Mouse (Mus musculus) mouse embryonic stem cell (cell line): ENCODE data around the gene Gm43191.

ENCODE experiments used
- in situ Hi-C, 2 experiments: fragments of 300-500 bp; cut with MboI; formaldehyde crosslinking; loops; 1 replicate in 1 of 2; 3 replicates in 1 of 2; pipeline ENCODE4 v1.14.3; 2019 to 2020; ENCODE audit warnings: low sequenced_read_pairs in 2 of 2, low pct_unique_long_range_greater_than_20kb in 1 of 2, mixed read lengths in 1 of 2; ENCODE audit not compliant: unreplicated experiment in 1 of 2

The Gm43191 gene

DNA sequence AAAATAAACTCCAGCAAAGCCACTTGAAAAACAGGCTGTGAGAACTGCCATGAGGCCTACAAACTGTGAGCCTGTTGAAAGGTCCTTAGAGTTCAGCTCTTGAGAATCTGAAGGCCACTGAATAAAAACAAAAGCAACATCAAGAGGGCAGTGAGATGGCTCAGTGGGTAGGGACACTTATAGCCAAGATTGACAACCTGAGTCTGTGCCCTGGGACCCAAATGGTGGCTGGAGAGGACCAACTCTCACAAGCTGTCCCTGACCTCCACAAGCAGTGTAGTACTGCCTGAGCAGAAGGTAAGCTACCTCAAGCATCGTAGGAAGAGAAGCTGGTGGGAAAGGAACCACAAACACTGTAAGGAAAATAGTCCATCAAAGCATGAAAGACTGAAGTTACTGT, at the start of gene Gm43191:
Gene Gm43191, minus strand, starts transcription at position 101 of the 400 bp plus-strand sequence.
- in situ Hi-C loops: no loop called here

DNA sequence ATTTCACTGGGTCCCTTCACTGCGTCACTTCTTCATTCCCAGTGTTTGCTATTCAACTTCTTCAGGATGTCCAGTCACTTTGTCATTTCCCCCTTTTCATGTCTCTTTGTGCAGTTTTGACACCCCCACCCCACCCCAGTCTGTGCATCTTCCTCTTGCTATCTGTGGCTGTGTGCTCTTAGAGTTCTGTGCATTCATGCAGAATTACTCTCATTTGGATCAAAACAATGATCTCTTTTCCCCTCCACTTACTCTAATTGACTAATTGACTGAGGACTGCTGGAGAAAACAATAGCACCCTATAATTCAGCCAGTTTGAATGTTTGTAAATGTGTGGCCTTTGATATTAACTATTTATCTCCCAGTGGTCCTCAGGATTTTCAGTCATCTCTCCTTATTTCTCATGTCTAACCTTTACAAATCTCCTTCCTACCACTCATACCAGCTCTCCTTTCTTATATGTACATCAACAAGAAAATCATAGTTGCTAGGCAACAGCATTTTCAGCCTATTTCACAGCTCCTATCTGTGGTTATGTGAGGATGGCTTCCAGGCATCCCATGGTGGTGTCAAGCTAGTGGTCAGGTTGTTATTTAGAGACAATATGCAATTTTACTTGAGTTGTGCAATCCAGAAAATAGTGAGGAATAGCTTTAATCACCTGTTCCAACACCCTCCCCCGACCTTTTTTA, 48.6 kb upstream of the Gm43191 start:
- in situ Hi-C loops: loop anchor here (25.0 kb wide), 2 partner anchors 217 to 392 kb away; partner anchors contain the start of genes Dbt (in 1 of the 2) and Rtca (in 1 of the 2)

DNA sequence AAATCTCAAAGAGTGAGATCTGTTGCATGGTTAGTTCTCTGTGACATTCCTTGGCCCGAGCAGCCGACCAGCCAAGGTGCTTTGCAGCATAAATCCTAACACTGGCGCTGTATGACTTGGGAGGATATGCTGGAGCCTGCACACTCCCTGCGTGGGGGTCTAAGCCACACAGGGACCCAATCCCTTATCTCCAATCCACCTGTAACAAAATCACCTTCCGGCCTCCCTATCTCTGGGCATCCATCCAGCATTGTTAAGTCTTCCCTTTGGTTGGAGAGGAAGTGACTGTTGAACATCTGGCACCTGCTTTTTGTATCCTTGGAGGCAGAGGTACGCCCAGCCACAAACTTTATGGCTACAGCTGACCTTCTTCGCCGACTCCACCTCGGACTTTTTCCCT, 45.7 kb upstream of the Gm43191 start:
- in situ Hi-C loops: loop anchor here (25.0 kb wide), 2 partner anchors 215 to 390 kb away; partner anchors contain the start of genes Dbt (in 1 of the 2) and Rtca (in 1 of the 2)

- in situ Hi-C loops: no loop called here
These were observed 42.7 kb upstream of the Gm43191 start for GRCm38 (mm10) chr3:116723496-116724481.

- in situ Hi-C loops: no loop called here
These were observed 41.9 kb upstream of the Gm43191 start for GRCm38 (mm10) chr3:116722980-116723379.

DNA sequence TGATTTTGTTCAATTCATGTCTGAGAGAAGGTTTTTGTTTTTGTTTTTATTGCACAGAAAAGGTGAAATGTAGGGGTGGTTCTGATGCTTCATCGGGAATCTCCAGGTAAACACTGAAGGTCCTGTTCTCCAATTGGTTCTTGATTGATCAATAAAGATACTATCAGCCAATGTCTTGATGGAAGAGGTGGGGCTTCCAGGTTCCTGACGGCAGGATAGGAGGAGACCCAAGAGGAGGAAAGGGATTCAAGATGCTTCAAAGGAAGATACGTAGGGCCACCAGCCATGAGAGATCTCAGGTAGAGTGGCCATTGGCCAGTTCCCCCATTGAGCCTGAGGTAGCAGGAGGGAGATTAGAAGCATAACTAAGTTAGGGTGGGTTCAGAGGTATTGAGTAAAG, 37.9 kb upstream of the Gm43191 start:
- in situ Hi-C loops: no loop called here

GRCm38 (mm10) chr3:116713031-116713430, 32.0 kb upstream of the Gm43191 start:
- in situ Hi-C loops: no loop called here

GRCm38 (mm10) chr3:116712436-116712881, 31.4 kb upstream of the Gm43191 start, which contains the start of gene Slc35a3:
Gene Slc35a3, minus strand, starts transcription at chr3:116712831.
- in situ Hi-C loops: no loop called here

GRCm38 (mm10) chr3:116711624-116712435, 30.8 kb upstream of the Gm43191 start:
- in situ Hi-C loops: no loop called here

DNA sequence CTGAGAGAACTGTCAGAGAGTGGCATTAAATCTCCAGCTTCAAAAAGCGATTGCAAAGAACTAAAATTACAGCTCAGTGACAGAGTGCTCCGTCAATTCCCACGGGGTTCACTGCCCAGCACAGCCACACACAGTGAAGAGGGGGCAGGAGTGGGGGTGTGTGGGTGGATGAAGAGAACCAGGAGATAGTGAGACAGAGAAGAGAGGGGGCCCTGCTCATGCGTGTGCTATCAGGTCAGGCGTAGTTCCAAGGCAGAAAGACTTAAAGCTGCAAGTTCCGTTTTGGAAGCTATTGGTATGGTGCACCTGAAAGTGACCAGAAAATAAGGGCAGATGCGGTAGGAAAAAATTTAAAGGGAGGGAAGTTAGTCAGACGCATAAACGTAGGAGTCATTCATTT, 29.9 kb upstream of the Gm43191 start:
- in situ Hi-C loops: no loop called here

DNA sequence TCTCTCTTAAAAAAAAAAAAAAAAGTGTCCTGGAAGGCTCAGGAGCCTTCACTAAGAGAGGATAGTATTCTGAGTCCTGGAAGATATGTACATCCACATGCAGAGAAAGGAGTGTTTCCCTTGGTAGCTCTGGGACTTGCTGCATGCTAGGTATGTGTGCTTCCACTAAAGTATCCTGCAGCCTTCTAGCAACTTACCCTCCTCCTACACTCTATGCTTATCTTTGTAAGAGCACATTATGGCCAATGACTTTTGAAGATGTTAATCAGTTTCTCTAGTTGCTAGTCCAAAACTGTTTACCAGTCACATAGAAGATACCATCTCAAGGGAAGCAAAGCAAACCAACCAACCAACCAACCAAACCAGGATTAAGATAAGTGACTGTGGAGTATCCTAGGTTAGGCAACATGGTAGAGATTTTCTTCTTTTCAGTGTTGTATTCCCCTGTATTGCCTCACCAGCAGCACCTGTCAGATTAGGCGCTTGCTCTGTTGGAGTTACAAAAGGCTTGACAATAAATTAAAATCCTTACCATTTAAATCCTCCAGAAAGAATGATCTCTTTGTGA, 24.7 kb upstream of the Gm43191 start:
- in situ Hi-C loops: no loop called here

DNA sequence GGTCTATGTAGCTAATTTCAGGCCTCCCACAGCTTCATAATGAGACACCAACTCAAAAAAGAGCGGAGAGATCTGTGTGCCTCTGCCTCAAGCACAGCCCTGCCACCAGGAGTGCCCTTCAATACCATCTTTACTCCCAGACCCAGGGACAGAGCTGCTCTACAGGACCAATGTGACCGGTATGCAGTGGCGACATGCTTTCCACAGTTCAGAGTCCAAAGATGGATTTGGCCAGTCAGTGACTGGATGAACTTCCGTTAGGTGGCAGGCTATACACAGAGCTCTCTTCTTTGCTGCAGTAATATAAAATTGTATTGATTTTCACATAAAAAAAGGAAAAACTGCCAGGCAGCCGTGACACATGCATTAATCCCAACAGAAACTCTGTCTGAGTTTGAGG, 22.8 kb upstream of the Gm43191 start:
- in situ Hi-C loops: no loop called here

GRCm38 (mm10) chr3:116702647-116703272, 21.7 kb upstream of the Gm43191 start:
- in situ Hi-C loops: no loop called here

DNA sequence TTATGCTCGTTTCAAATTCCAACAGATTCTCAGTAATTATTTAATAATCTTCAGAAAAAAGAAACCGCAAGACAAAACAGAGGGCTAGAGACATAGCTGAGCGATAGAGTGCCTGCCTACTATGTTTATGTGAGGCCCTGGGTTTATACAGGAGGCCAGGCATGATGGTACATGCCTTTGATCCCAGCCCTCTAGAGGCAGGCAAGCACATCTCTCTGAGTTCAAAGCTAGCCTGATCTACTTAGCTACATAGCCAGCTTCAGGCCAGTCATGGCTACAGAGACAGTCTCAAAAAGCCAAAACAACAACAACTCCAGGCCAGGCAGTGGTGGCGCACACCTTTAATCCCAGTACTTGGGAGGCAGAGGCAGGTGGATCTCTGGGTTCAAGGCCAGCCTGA, 20.5 kb upstream of the Gm43191 start:
- in situ Hi-C loops: no loop called here

DNA sequence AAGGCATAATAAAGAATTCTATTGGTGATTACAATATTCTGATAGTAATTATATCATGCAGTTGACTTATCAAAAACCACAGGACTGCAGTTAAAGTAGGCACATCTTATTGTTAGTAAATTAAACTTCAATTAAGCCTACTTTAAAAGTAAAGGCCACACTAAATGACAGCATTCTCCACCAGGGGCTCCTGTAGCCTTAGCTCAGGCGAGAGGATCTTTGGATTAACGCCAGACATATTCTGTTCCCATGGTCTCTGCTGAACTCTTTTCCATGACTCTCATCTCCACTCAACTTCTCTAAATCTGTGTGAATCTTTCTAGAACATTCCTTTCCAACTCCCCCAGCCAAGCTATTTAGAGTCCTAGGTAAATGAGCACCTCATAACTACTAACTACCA, 17.7 kb upstream of the Gm43191 start:
- in situ Hi-C loops: no loop called here

DNA sequence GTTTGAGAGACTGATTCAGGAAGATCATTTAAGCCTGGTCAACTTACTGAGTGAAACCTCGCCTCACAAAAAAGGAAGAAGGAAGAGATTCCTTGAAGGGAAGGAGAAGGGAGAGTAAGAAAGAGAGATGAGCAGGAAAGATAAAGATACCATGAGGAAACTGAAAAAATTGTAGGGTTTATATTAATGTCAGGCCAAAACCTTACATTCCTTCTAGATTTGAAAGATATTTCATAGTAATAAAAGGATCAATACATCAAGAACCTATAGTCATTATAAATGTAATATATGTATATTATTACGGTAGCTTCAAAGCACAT, 14.6 kb upstream of the Gm43191 start:
- in situ Hi-C loops: no loop called here

- in situ Hi-C loops: no loop called here
These were observed 14.1 kb upstream of the Gm43191 start for GRCm38 (mm10) chr3:116694955-116695665.
